Mouse (Mus musculus) heart, embryonic 16.5 days (tissue): ENCODE results near the gene Agbl5. TPM values are rescaled to one million over a fixed set of nuclear protein-coding genes. Genes with fewer than 3 reads are reported as not detected.
A peak's percentile ranks its signal among the peaks of the same experiment; 100 is the strongest.

Source experiments
- ATAC-seq: fragments of 200-750 bp; cut with Nextera tagmentation; replicated peaks from 2 replicates; pipeline ENCODE4 v1.8.0; 2017; ENCODE audit warnings: moderate number of reproducible peaks; ENCODE audit not compliant: insufficient read depth, low FRiP score; ENCODE audit errors: extremely low read depth
- H3K27ac ChIP-seq: fragments of 300-500 bp; sonication (generic); 2 replicates; pipeline ENCODE4 v1.5.1; 2014; ENCODE audit warnings: mild to moderate bottlenecking, low read length, control low read depth, moderate library complexity
- H3K27me3 ChIP-seq: fragments of 300-500 bp; sonication (generic); 2 replicates; pipeline ENCODE4 v1.6.1; 2014; ENCODE audit warnings: low read length, mixed read lengths; ENCODE audit not compliant: control insufficient read depth, insufficient read depth
- H3K36me3 ChIP-seq: fragments of 300-500 bp; sonication (generic); 2 replicates; pipeline ENCODE4 v1.6.1; 2014; ENCODE audit not compliant: control insufficient read depth, insufficient read depth
- H3K4me1 ChIP-seq: fragments of 300-500 bp; sonication (generic); 2 replicates; pipeline ENCODE4 v1.6.1; 2014; ENCODE audit warnings: low read length, mixed read lengths; ENCODE audit not compliant: control insufficient read depth, insufficient read depth
- H3K4me2 ChIP-seq: fragments of 300-500 bp; sonication (generic); 2 replicates; pipeline ENCODE4 v1.6.1; 2014; ENCODE audit warnings: low read depth, mild to moderate bottlenecking, control low read depth, low read length
- H3K4me3 ChIP-seq: fragments of 300-500 bp; sonication (generic); 2 replicates; pipeline ENCODE4 v1.5.1; 2014; ENCODE audit warnings: mild to moderate bottlenecking, control low read depth, low read length
- H3K9ac ChIP-seq: fragments of 300-500 bp; sonication (generic); 2 replicates; pipeline ENCODE4 v1.6.1; 2014; ENCODE audit warnings: low read length, control low read depth
- H3K9me3 ChIP-seq: fragments of 300-500 bp; sonication (generic); replicated peaks from 2 replicates; pipeline ENCODE4 v1.6.1; 2016; ENCODE audit warnings: low read length; ENCODE audit not compliant: control insufficient read depth
- WGBS: fragments of 180-500 bp; shearing (Covaris S2); extraction: QIAGEN DNeasy Blood & Tissue Kit; methylation state at CpG from one replicate; pipeline ENCODE4 v1.1.7; 2014; 5-methylcytosine and 5-hydroxymethylcytosine counted together
- polyA plus RNA-seq: library from polyadenylated mRNA; unstranded; fragments of >200 nt; fragmentation: Nextera tagmentation; extraction: Ambion mirVana; gene quantifications from 2 replicates; pipeline ENCODE4 v1.2.1, GENCODE M21; 2015

Gene Agbl5
- polyA plus RNA-seq, 1 experiment from 2014 or later = 10.8 TPM

- no peak overlapping the region for H3K27ac ChIP-seq
- H3K4me2 ChIP-seq = no peak overlapping the region
- 31% methylated on average over 15 of the region's 15 CpGs for WGBS
- peaks cover 8% of the 10 kb centered on the region for H3K4me1 ChIP-seq
- H3K36me3 ChIP-seq = no peaks in the 10 kb centered on the region
- no peaks in the 10 kb centered on the region for H3K9me3 ChIP-seq
- H3K9ac ChIP-seq = no peak overlapping the region
- no peaks in the 10 kb centered on the region for H3K27me3 ChIP-seq
- ATAC-seq = no peak
- no peak overlapping the region for H3K4me3 ChIP-seq
Measured at GRCm38 (mm10) chr5:30864322-30864721, 24.2 kb upstream of the Agbl5 start.

- no peak overlapping the region for H3K4me3 ChIP-seq
- ATAC-seq = no peak
- no peaks in the 10 kb centered on the region for H3K9me3 ChIP-seq
- H3K9ac ChIP-seq = no peak overlapping the region
- WGBS = 87% methylated on average over 3 of the region's 3 CpGs
- no peak overlapping the region for H3K27ac ChIP-seq
- peaks cover 17% of the 10 kb centered on the region for H3K4me1 ChIP-seq
- H3K27me3 ChIP-seq = no peaks in the 10 kb centered on the region
- H3K36me3 ChIP-seq = peaks cover 8% of the 10 kb centered on the region
- no peak overlapping the region for H3K4me2 ChIP-seq
Measured at GRCm38 (mm10) chr5:30866871-30867270, 21.6 kb upstream of the Agbl5 start.

- ATAC-seq = no peak
- Histone ChIP-seq H3K9ac (no peak within 1 kb of the TSS; the same call in 1 of the 2 replicates), H3K27me3 (no peaks in the 10 kb centered on the region), H3K4me2 (no peak within 1 kb of the TSS), H3K36me3 (peaks cover 16% of the 10 kb centered on the region), H3K4me1 (peaks cover 17% of the 10 kb centered on the region), H3K9me3 (no peaks in the 10 kb centered on the region), H3K27ac (no peak within 1 kb of the TSS), H3K4me3 (no peak within 1 kb of the TSS)
- WGBS = 96% methylated on average over 3 of the region's 3 CpGs
Measured at GRCm38 (mm10) chr5:30867712-30868111, 20.8 kb upstream of the Agbl5 start, which contains the start of gene Tmem214. Tmem214 (plus strand) TSS chr5:30868012.

- no peak for ATAC-seq
- Histone ChIP-seq H3K36me3 (peaks cover 25% of the 10 kb centered on the region), H3K9ac (peak overlapping the region; percentile 64), H3K4me3 (peak overlapping the region; percentile 88), H3K4me1 (peaks cover 14% of the 10 kb centered on the region), H3K27me3 (no peaks in the 10 kb centered on the region), H3K9me3 (no peaks in the 10 kb centered on the region), H3K4me2 (peak overlapping the region; percentile 66), H3K27ac (peak overlapping the region; percentile 25; the same call in 1 of the 2 replicates)
- 21% methylated on average over 9 of the region's 9 CpGs for WGBS
Measured at GRCm38 (mm10) chr5:30868981-30869380, 19.5 kb upstream of the Agbl5 start.

GRCm38 (mm10) chr5:30869405-30870130, 18.9 kb upstream of the Agbl5 start:
- Histone ChIP-seq H3K4me2 (peak overlapping the region; percentile 92), H3K27ac (peak overlapping the region; percentile 71), H3K9me3 (no peaks in the 10 kb centered on the region), H3K27me3 (no peaks in the 10 kb centered on the region), H3K4me3 (peak overlapping the region; percentile 88), H3K9ac (peak overlapping the region; percentile 93), H3K36me3 (peaks cover 31% of the 10 kb centered on the region), H3K4me1 (peaks cover 12% of the 10 kb centered on the region)
- under 1% methylated on average over 59 of the region's 63 CpGs for WGBS
- peak; percentile 95 for ATAC-seq

- no peaks in the 10 kb centered on the region for H3K27me3 ChIP-seq
- peak overlapping the region; percentile 88 for H3K4me3 ChIP-seq
- H3K9me3 ChIP-seq = no peaks in the 10 kb centered on the region
- H3K36me3 ChIP-seq = peaks cover 36% of the 10 kb centered on the region
- ATAC-seq = no peak
- peak overlapping the region; percentile 93 for H3K9ac ChIP-seq
- peak overlapping the region; percentile 71; the same call in 1 of the 2 replicates for H3K27ac ChIP-seq
- peak overlapping the region; percentile 92 for H3K4me2 ChIP-seq
- 15% methylated on average over 2 of the region's 2 CpGs for WGBS
- H3K4me1 ChIP-seq = peaks cover 12% of the 10 kb centered on the region
Measured at GRCm38 (mm10) chr5:30870131-30870406, 18.4 kb upstream of the Agbl5 start.

GRCm38 (mm10) chr5:30872574-30872973, 15.9 kb upstream of the Agbl5 start:
- H3K9me3 ChIP-seq = no peaks in the 10 kb centered on the region
- WGBS = 93% methylated on average over 9 of the region's 9 CpGs
- no peak overlapping the region for H3K9ac ChIP-seq
- peaks cover 12% of the 10 kb centered on the region for H3K4me1 ChIP-seq
- H3K4me2 ChIP-seq = no peak overlapping the region
- H3K4me3 ChIP-seq = no peak overlapping the region
- H3K27ac ChIP-seq = no peak overlapping the region
- H3K27me3 ChIP-seq = no peaks in the 10 kb centered on the region
- ATAC-seq = no peak
- peaks cover 57% of the 10 kb centered on the region for H3K36me3 ChIP-seq

- peaks cover 57% of the 10 kb centered on the region for H3K36me3 ChIP-seq
- ATAC-seq = no peak
- H3K27me3 ChIP-seq = no peaks in the 10 kb centered on the region
- H3K9ac ChIP-seq = no peak overlapping the region
- no peak overlapping the region for H3K4me3 ChIP-seq
- H3K27ac ChIP-seq = no peak overlapping the region
- H3K4me2 ChIP-seq = no peak overlapping the region
- no peaks in the 10 kb centered on the region for H3K9me3 ChIP-seq
- WGBS = 86% methylated on average over 7 of the region's 7 CpGs
- H3K4me1 ChIP-seq = peaks cover 9% of the 10 kb centered on the region
Measured at GRCm38 (mm10) chr5:30874365-30874764, 14.1 kb upstream of the Agbl5 start.

GRCm38 (mm10) chr5:30878616-30879015, 9.9 kb upstream of the Agbl5 start:
- ATAC-seq = no peak
- 57% methylated on average over 6 of the region's 6 CpGs for WGBS

More at GRCm38 (mm10) chr5:30878616-30879015, 9.9 kb upstream of the Agbl5 start:
- H3K9me3 ChIP-seq = no peaks in the 10 kb centered on the region
- no peak overlapping the region for H3K4me3 ChIP-seq
- no peaks in the 10 kb centered on the region for H3K27me3 ChIP-seq
- H3K36me3 ChIP-seq = peaks cover 36% of the 10 kb centered on the region
- H3K4me2 ChIP-seq = no peak overlapping the region
- no peaks in the 10 kb centered on the region for H3K4me1 ChIP-seq
- no peak overlapping the region for H3K27ac ChIP-seq
- H3K9ac ChIP-seq = no peak overlapping the region
